Mouse (Mus musculus) testis, adult 2 months (tissue): ENCODE measurements around the gene Hsd17b2. TPM values are rescaled to one million over a fixed set of nuclear protein-coding genes. Genes with fewer than 3 reads are reported as not detected.

Source experiments
- H3K27ac ChIP-seq: fragments of 200-500 bp; 2 replicates; pipeline ENCODE4 v1.5.1; 2012; ENCODE audit warnings: low read depth, low read length; ENCODE audit not compliant: control insufficient read depth, insufficient read depth
- H3K27me3 ChIP-seq: fragments of 200-500 bp; 2 replicates; pipeline ENCODE4 v1.6.1; 2012; ENCODE audit warnings: mild to moderate bottlenecking, low read length, moderate library complexity; ENCODE audit not compliant: control insufficient read depth, insufficient read depth
- H3K36me3 ChIP-seq: fragments of 200-500 bp; 2 replicates; pipeline ENCODE4 v1.6.1; 2012; ENCODE audit warnings: mild to moderate bottlenecking, low read length; ENCODE audit not compliant: control insufficient read depth, insufficient read depth
- H3K4me1 ChIP-seq: fragments of 200-500 bp; 2 replicates; pipeline ENCODE4 v1.6.1; 2012; ENCODE audit warnings: low read length; ENCODE audit not compliant: control insufficient read depth, insufficient read depth
- H3K4me3 ChIP-seq: fragments of 200-500 bp; 2 replicates; pipeline ENCODE4 v1.5.1; 2012; ENCODE audit warnings: low read depth, mild to moderate bottlenecking, low read length, moderate library complexity, mixed read lengths; ENCODE audit not compliant: control insufficient read depth
- CTCF ChIP-seq: fragments of 200-500 bp; IDR thresholded peaks from 2 replicates; pipeline ENCODE4 v1.5.1; 2012; ENCODE audit warnings: low read depth, mild to moderate bottlenecking, inconsistent platforms, low read length, moderate library complexity; ENCODE audit not compliant: control insufficient read depth, insufficient read depth, insufficient replicate concordance
- POLR2A ChIP-seq: fragments of 200-500 bp; IDR thresholded peaks from 2 replicates; pipeline ENCODE4 v1.6.1; 2012; ENCODE audit warnings: low read depth, mild to moderate bottlenecking, inconsistent platforms, low read length, moderate library complexity; ENCODE audit not compliant: control insufficient read depth
- polyA plus RNA-seq: library from polyadenylated mRNA; depleted of rRNA; stranded (reverse); fragments of >200 nt; gene quantifications from 2 replicates; pipeline ENCODE4 v1.2.3, GENCODE M21; 2012

Hsd17b2 gene
- polyA plus RNA-seq, 1 experiment = 0.57 TPM

GRCm38 (mm10) chr8:117673430-117673830 lies 28.3 kb upstream of the Hsd17b2 start, which contains the start of gene Sdr42e1:
Gene Sdr42e1, minus strand, starts transcription at chr8:117673689.
- no peaks in the 10 kb centered on the region for H3K36me3 ChIP-seq
- H3K4me3 ChIP-seq = peak within 1 kb of the TSS; percentile 96
- TF ChIP-seq POLR2A = peak; percentile 56; the same call in 1 of the 2 replicates
- TF ChIP-seq CTCF = no peak
- H3K27ac ChIP-seq = no peak within 1 kb of the TSS
- peaks cover 3% of the 10 kb centered on the region for H3K4me1 ChIP-seq
- H3K27me3 ChIP-seq = no peaks in the 10 kb centered on the region

- Histone ChIP-seq H3K27me3 (no peaks in the 10 kb centered on the region), H3K4me3 (no peak overlapping the region), H3K27ac (no peak overlapping the region), H3K36me3 (no peaks in the 10 kb centered on the region), H3K4me1 (peaks cover 3% of the 10 kb centered on the region)
- no peak for TF ChIP-seq CTCF
- no peak for TF ChIP-seq POLR2A
Observed at GRCm38 (mm10) chr8:117675171-117675570, 26.5 kb upstream of the Hsd17b2 start.

GRCm38 (mm10) chr8:117676460-117676859 lies 25.2 kb upstream of the Hsd17b2 start:
- Histone ChIP-seq H3K27me3 (no peaks in the 10 kb centered on the region), H3K36me3 (no peaks in the 10 kb centered on the region), H3K4me3 (no peak overlapping the region), H3K4me1 (peaks cover 3% of the 10 kb centered on the region), H3K27ac (no peak overlapping the region)
- no peak for TF ChIP-seq CTCF
- TF ChIP-seq POLR2A = no peak

GRCm38 (mm10) chr8:117677011-117677410 lies 24.7 kb upstream of the Hsd17b2 start:
- Histone ChIP-seq H3K4me1 (peaks cover 3% of the 10 kb centered on the region), H3K36me3 (no peaks in the 10 kb centered on the region), H3K4me3 (no peak overlapping the region), H3K27ac (no peak overlapping the region), H3K27me3 (no peaks in the 10 kb centered on the region)
- TF ChIP-seq CTCF (no peak), POLR2A (no peak)

GRCm38 (mm10) chr8:117678650-117679049 lies 23.1 kb upstream of the Hsd17b2 start:
- Histone ChIP-seq H3K4me1 (peaks cover 3% of the 10 kb centered on the region), H3K27me3 (no peaks in the 10 kb centered on the region), H3K27ac (no peak overlapping the region), H3K4me3 (no peak overlapping the region), H3K36me3 (no peaks in the 10 kb centered on the region)
- TF ChIP-seq POLR2A (no peak), CTCF (no peak)

GRCm38 (mm10) chr8:117683925-117684472 lies 17.7 kb upstream of the Hsd17b2 start:
- no peak overlapping the region for H3K27ac ChIP-seq
- no peak for TF ChIP-seq POLR2A
- TF ChIP-seq CTCF = no peak
- H3K36me3 ChIP-seq = no peaks in the 10 kb centered on the region
- H3K27me3 ChIP-seq = no peaks in the 10 kb centered on the region
- no peak overlapping the region for H3K4me3 ChIP-seq
- H3K4me1 ChIP-seq = no peaks in the 10 kb centered on the region

GRCm38 (mm10) chr8:117684504-117684903 lies 17.2 kb upstream of the Hsd17b2 start:
- H3K4me1 ChIP-seq = no peaks in the 10 kb centered on the region
- no peaks in the 10 kb centered on the region for H3K27me3 ChIP-seq
- no peak overlapping the region for H3K4me3 ChIP-seq
- TF ChIP-seq CTCF (no peak), POLR2A (no peak)
- no peak overlapping the region for H3K27ac ChIP-seq
- H3K36me3 ChIP-seq = no peaks in the 10 kb centered on the region

- H3K4me3 ChIP-seq = no peak overlapping the region
- H3K36me3 ChIP-seq = no peaks in the 10 kb centered on the region
- H3K27me3 ChIP-seq = no peaks in the 10 kb centered on the region
- no peak overlapping the region for H3K27ac ChIP-seq
- H3K4me1 ChIP-seq = no peaks in the 10 kb centered on the region
- TF ChIP-seq CTCF (no peak), POLR2A (no peak)
Observed at GRCm38 (mm10) chr8:117687890-117688289, 13.8 kb upstream of the Hsd17b2 start.
